Mouse (Mus musculus): ENCODE results near the gene Tmem126b.

DNA sequence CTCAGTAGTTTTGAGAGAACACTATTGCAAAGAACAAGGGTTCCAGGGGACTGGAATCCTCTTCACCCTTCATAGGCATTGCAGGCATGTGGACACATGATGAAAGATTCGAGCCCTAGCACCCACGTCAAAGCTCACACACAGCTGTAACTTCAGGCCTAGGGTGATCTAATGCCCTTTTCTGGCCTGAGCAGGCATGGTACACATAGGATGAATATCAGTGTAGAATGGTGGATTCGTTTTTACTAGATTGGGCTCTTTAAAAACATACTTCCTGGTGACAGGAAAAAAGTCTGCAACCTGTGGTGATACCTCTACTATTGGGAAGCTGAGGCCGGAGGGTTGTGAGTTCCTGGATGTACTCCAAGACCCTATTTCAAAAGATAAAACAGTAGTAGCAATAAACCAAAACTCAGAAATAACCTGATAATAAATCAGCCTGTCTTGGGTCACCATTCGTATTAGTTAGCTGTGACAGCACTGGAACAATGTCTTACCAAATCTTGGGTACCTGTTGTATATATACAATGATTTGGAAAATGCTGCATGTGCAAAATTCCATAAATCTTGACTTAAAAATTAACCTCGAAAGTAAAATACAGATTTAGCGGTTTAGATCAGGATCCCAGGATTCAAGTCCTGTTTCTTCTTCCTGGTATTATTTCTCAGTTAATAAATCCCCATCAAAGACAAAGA is 19.5 kb downstream of the Tmem126b start:
- TF ChIP-seq CTCF (IDR thresholded peaks at IDR 0.05; ENCODE audit: extremely low read depth, insufficient read depth, insufficient read length, insufficient replicate concordance) = no peak
- TF ChIP-seq POLR2A (IDR thresholded peaks at IDR 0.05; ENCODE audit: low read depth, low read length) = no peak

All from spleen, adult 2 months (tissue).